8 mouse cellular contexts compared by ENCODE assay signal in genomic region chr8:34671716-34672115, GRCm38 (mm10).
DNase-seq lines count a peak whose midpoint lies in the region; ATAC-seq and TF ChIP-seq lines count a peak whose summit lies in the region.

No protein-coding gene starts in this region.

- H3K4me3 ChIP-seq in lung, embryonic 15.5 days = no peak overlapping the region
- no peak overlapping the region for H3K4me3 ChIP-seq in lung, adult 2 months (replicated peaks; ENCODE audit: extremely low read depth, low read depth, low read length)
- H3K4me3 ChIP-seq in embryonic facial prominence, embryonic 10.5 days = no peak overlapping the region
- no peak overlapping the region for H3K4me3 ChIP-seq in liver, embryonic 16.5 days (ENCODE audit: low read depth, low read length)
- no peak overlapping the region for H3K4me3 ChIP-seq in kidney, adult 2 months (ENCODE audit: insufficient read depth, low read depth, low read length)

- no peak for TF ChIP-seq POLR2A in lung, adult 2 months (IDR thresholded peaks at IDR 0.05; ENCODE audit: borderline replicate concordance, extremely low read depth, low read depth, low read length)
- no peak for TF ChIP-seq POLR2A in kidney, adult 2 months (IDR thresholded peaks at IDR 0.05; ENCODE audit: low read depth, low read length)

- DNase-seq in lung, adult 2 months = no peak
- peak; percentile 79 for DNase-seq in embryonic facial prominence, embryonic 10.5 days (ENCODE audit: low spot score)
- DNase-seq in thymus, postnatal 14 days = peak; percentile 86
- no peak for DNase-seq in layer of hippocampus, postnatal 25 days (ENCODE audit: extremely low spot score in 1 of 2, low spot score in 1 of 2)
- DNase-seq in MN1 (ENCODE audit: low spot score) = no peak
- DNase-seq in kidney, adult 2 months = no peak

- no peak for ATAC-seq in lung, embryonic 15.5 days (ENCODE audit: borderline replicate concordance, extremely low read depth, low FRiP score, low TSS enrichment)
- ATAC-seq in liver, embryonic 16.5 days (ENCODE audit: low read depth) = peak; percentile 45

- TF ChIP-seq CTCF in lung, adult 2 months (IDR thresholded peaks at IDR 0.05; ENCODE audit: insufficient read depth, low read length) = no peak
- TF ChIP-seq CTCF in kidney, adult 2 months (conservative IDR thresholded peaks at IDR 0.05; ENCODE audit: insufficient read depth, insufficient read length, low read depth, low read length) = no peak

- no peak overlapping the region for H3K9ac ChIP-seq in lung, embryonic 15.5 days
- no peak overlapping the region for H3K9ac ChIP-seq in liver, embryonic 16.5 days (ENCODE audit: low read depth, low read length)

- H3K27ac ChIP-seq in lung, embryonic 15.5 days = 0 out of 2 replicates have a peak overlapping the region, but pooled peaks have one; percentile 0
- 0 out of 2 replicates have a peak overlapping the region, but pooled peaks have one; percentile 35 for H3K27ac ChIP-seq in embryonic facial prominence, embryonic 10.5 days (replicated peaks)
- no peak overlapping the region for H3K27ac ChIP-seq in liver, embryonic 16.5 days (ENCODE audit: low read length)
- H3K27ac ChIP-seq in kidney, adult 2 months (ENCODE audit: insufficient read depth, low read depth, low read length) = no peak overlapping the region

- 13% methylated on average over 3 of the region's 3 CpGs for WGBS in lung, embryonic 15.5 days
- 34% methylated on average over 3 of the region's 3 CpGs for WGBS in lung, adult 2 months
- 20% methylated on average over 3 of the region's 3 CpGs for WGBS in embryonic facial prominence, embryonic 10.5 days
- 9% methylated on average over 3 of the region's 3 CpGs for WGBS in liver, embryonic 16.5 days (ENCODE audit: insufficient replicate concordance)
- WGBS in kidney, adult 2 months = 41% methylated on average over 3 of the region's 3 CpGs

- H3K4me1 ChIP-seq in lung, embryonic 15.5 days = peaks cover 10% of the 10 kb centered on the region
- H3K4me1 ChIP-seq in lung, adult 2 months (ENCODE audit: control insufficient read depth, insufficient read depth, low read length) = peaks cover 2% of the 10 kb centered on the region; the same call in 1 of the 2 replicates
- peaks cover 19% of the 10 kb centered on the region for H3K4me1 ChIP-seq in embryonic facial prominence, embryonic 10.5 days
- peaks cover 10% of the 10 kb centered on the region for H3K4me1 ChIP-seq in liver, embryonic 16.5 days (ENCODE audit: control insufficient read depth, low read depth, low read length)
- no peaks in the 10 kb centered on the region for H3K4me1 ChIP-seq in kidney, adult 2 months (ENCODE audit: control insufficient read depth, insufficient read depth, low read length)

- H3K27me3 ChIP-seq in lung, embryonic 15.5 days = no peaks in the 10 kb centered on the region
- H3K27me3 ChIP-seq in embryonic facial prominence, embryonic 10.5 days (replicated peaks; ENCODE audit: low read depth, poor library complexity, severe bottlenecking) = no peaks in the 10 kb centered on the region; the same call in 1 of the 2 replicates
- no peaks in the 10 kb centered on the region for H3K27me3 ChIP-seq in liver, embryonic 16.5 days (ENCODE audit: control insufficient read depth, insufficient read depth, low read depth, low read length)
- no peaks in the 10 kb centered on the region for H3K27me3 ChIP-seq in kidney, adult 2 months (replicated peaks; ENCODE audit: control insufficient read depth, insufficient read depth, low read length)

- no peaks in the 10 kb centered on the region for H3K9me3 ChIP-seq in lung, embryonic 15.5 days
- no peaks in the 10 kb centered on the region for H3K9me3 ChIP-seq in embryonic facial prominence, embryonic 10.5 days
- H3K9me3 ChIP-seq in liver, embryonic 16.5 days (replicated peaks; ENCODE audit: control insufficient read depth, low read length) = no peaks in the 10 kb centered on the region

- H3K4me2 ChIP-seq in lung, embryonic 15.5 days = no peak overlapping the region
- H3K4me2 ChIP-seq in liver, embryonic 16.5 days (ENCODE audit: low read depth, low read length) = no peak overlapping the region

- no peaks in the 10 kb centered on the region for H3K36me3 ChIP-seq in lung, embryonic 15.5 days
- H3K36me3 ChIP-seq in embryonic facial prominence, embryonic 10.5 days (replicated peaks) = no peaks in the 10 kb centered on the region
- no peaks in the 10 kb centered on the region for H3K36me3 ChIP-seq in liver, embryonic 16.5 days (ENCODE audit: control insufficient read depth, insufficient read depth)
- no peaks in the 10 kb centered on the region for H3K36me3 ChIP-seq in kidney, adult 2 months (ENCODE audit: control insufficient read depth, insufficient read depth, low read length)

Comparison
In these comparisons a context has a peak if more than half of its experiments do, and no peak if none do; other contexts are left out.
1. H3K27ac ChIP-seq: peak in lung, embryonic 15.5 days (single experiment) and embryonic facial prominence, embryonic 10.5 days (single experiment); none in liver, embryonic 16.5 days (single experiment) and kidney, adult 2 months (single experiment).
2. DNase-seq: peak in embryonic facial prominence, embryonic 10.5 days (single experiment) and thymus, postnatal 14 days (single experiment); none in lung, adult 2 months (single experiment), layer of hippocampus, postnatal 25 days (0 of 2), MN1 (single experiment) and kidney, adult 2 months (single experiment).